Mouse (Mus musculus) liver, embryonic 13.5 days (tissue): ENCODE measurements around the gene Uvrag. TPM values are rescaled to one million over a fixed set of nuclear protein-coding genes. Genes with fewer than 3 reads are reported as not detected.

Experiments
- ATAC-seq: fragments of 200-750 bp; cut with Nextera tagmentation; 2 replicates; pipeline ENCODE4 v1.8.0; 2017; ENCODE audit warnings: low read depth, mild to moderate bottlenecking, moderate number of reproducible peaks, moderate library complexity
- DNase-seq: peaks from one replicate; pipeline ENCODE4 v3.0.0; 2022
- H3K27ac ChIP-seq: fragments of 300-500 bp; sonication (generic); 2 replicates; pipeline ENCODE4 v1.5.1; 2015; ENCODE audit warnings: moderate library complexity, mild to moderate bottlenecking, inconsistent platforms
- H3K27me3 ChIP-seq: fragments of 300-500 bp; sonication (generic); 2 replicates; pipeline ENCODE4 v1.6.1; 2015; ENCODE audit warnings: mild to moderate bottlenecking, inconsistent platforms
- H3K36me3 ChIP-seq: fragments of 300-500 bp; sonication (generic); 2 replicates; pipeline ENCODE4 v1.6.1; 2015; ENCODE audit warnings: mild to moderate bottlenecking, inconsistent platforms
- H3K4me1 ChIP-seq: fragments of 300-500 bp; sonication (generic); replicated peaks from 2 replicates; pipeline ENCODE4 v1.6.1; 2015; ENCODE audit warnings: inconsistent platforms
- H3K4me2 ChIP-seq: fragments of 300-500 bp; sonication (generic); 2 replicates; pipeline ENCODE4 v1.6.1; 2015; ENCODE audit warnings: inconsistent platforms, mild to moderate bottlenecking, moderate library complexity
- H3K4me3 ChIP-seq: fragments of 300-500 bp; sonication (generic); replicated peaks from 2 replicates; pipeline ENCODE4 v1.5.1; 2015; ENCODE audit warnings: mild to moderate bottlenecking, inconsistent platforms
- H3K9ac ChIP-seq: fragments of 300-500 bp; sonication (generic); 2 replicates; pipeline ENCODE4 v1.6.1; 2015; ENCODE audit warnings: mild to moderate bottlenecking, inconsistent platforms
- H3K9me3 ChIP-seq: fragments of 300-500 bp; sonication (generic); replicated peaks from 2 replicates; pipeline ENCODE4 v1.6.1; 2016; ENCODE audit warnings: inconsistent platforms
- WGBS: fragments of 180-500 bp; shearing (Covaris S2); methylation state at CpG from one replicate; pipeline ENCODE4 v1.1.7; 2015; ENCODE audit not compliant: insufficient replicate concordance; 5-methylcytosine and 5-hydroxymethylcytosine counted together
- polyA plus RNA-seq: library from polyadenylated mRNA; unstranded; fragments of >200 nt; fragmentation: Nextera tagmentation; extraction: Ambion mirVana; gene quantifications from 2 replicates; pipeline ENCODE4 v1.2.1, GENCODE M21; 2015

Uvrag gene
- polyA plus RNA-seq, 1 experiment from 2014 or later: 8.9 TPM

GRCm38 (mm10) chr7:99164873-99165410 is 24.0 kb upstream of the Uvrag start:
- Histone ChIP-seq H3K4me2 (no peak overlapping the region), H3K9me3 (no peaks in the 10 kb centered on the region), H3K36me3 (no peaks in the 10 kb centered on the region), H3K9ac (no peak overlapping the region), H3K4me3 (no peak overlapping the region), H3K27me3 (no peaks in the 10 kb centered on the region), H3K27ac (no peak overlapping the region), H3K4me1 (peaks cover 62% of the 10 kb centered on the region)
- ATAC-seq (no peak), DNase-seq (no peak)
- 82% methylated on average over 7 of the region's 7 CpGs for WGBS

DNA sequence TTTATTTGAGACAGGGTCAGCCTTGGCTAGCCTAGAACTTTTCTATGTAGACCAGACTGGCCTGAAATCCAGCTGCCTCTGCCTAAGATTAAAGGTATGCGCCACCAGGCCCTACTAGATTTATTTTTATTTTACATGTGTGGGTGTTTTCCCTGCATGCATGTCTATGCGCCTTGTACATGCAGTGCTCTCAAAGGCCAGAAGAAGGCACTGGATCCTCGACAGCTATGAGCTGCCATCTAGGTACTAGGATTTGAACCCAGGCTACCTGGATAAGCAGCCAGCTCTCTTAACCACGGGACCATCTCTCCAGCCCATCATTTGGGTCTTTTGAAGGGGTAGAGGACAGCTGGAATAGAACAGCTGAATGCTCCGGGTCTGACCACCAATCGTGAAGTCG is 21.5 kb upstream of the Uvrag start:
- Histone ChIP-seq H3K27ac (peak overlapping the region; percentile 19; the same call in 1 of the 2 replicates), H3K36me3 (0 out of 2 replicates have a peak, but pooled peaks cover 5% of the 10 kb centered on the region)
- 67% methylated on average over 7 of the region's 7 CpGs for WGBS

DNA sequence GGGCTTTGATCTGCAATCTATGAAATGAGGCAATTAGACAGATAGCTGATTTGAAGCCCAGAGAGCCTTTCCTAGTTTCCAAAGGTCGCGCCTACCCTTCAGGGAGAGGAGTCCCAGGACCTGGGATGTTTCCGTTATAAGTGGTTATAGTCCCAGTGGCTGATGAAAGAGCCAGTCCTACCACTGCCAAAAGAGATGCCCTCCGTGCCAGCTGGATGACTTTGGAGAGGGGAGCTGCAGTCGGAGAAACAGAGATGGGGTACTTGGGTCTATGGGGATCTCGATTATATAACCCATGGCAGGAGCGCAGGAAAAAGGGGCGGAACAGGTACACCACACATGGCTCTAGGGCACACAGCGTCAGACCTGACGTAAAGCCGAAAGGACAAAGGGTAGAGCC is 21.0 kb upstream of the Uvrag start:
- Histone ChIP-seq H3K4me1 (peaks cover 56% of the 10 kb centered on the region), H3K4me3 (no peak overlapping the region), H3K36me3 (0 out of 2 replicates have a peak, but pooled peaks cover 5% of the 10 kb centered on the region), H3K9me3 (no peaks in the 10 kb centered on the region), H3K27me3 (no peaks in the 10 kb centered on the region), H3K27ac (peak overlapping the region; percentile 19), H3K4me2 (no peak overlapping the region), H3K9ac (no peak overlapping the region; the same call in 1 of the 2 replicates)
- ATAC-seq (no peak), DNase-seq (no peak)
- WGBS: 78% methylated on average over 11 of the region's 11 CpGs

More for the DNA sequence above, 21.5 kb upstream of the Uvrag start:
- H3K9me3 ChIP-seq: no peaks in the 10 kb centered on the region
- H3K4me3 ChIP-seq: no peak overlapping the region
- no peak for DNase-seq
- peaks cover 58% of the 10 kb centered on the region for H3K4me1 ChIP-seq
- H3K27me3 ChIP-seq: no peaks in the 10 kb centered on the region
- no peak overlapping the region for H3K4me2 ChIP-seq
- H3K9ac ChIP-seq: no peak overlapping the region
- ATAC-seq: no peak

DNA sequence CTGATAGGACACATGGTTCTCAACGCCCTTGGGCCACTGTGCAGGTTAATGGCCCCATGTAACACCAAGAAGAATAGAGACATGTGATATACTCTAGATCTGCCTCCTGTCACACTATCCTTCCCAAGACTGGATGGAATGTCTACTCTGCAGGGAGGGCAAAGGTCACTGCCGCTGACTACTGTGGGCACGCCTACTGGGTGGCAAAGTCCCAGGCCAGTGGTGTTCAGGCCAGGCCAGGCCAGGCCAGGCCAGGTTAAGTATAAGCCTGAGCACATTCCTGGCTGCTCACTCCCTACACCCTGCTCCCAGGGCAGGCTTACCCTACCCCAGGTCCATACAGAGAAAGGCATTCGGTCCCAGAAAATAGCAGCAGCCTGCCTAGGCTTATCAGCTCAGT is 20.6 kb upstream of the Uvrag start:
- Histone ChIP-seq H3K4me3 (no peak overlapping the region), H3K9me3 (no peaks in the 10 kb centered on the region), H3K27ac (peak overlapping the region; percentile 19; the same call in 1 of the 2 replicates), H3K4me2 (no peak overlapping the region), H3K27me3 (no peaks in the 10 kb centered on the region), H3K4me1 (peaks cover 58% of the 10 kb centered on the region), H3K9ac (no peak overlapping the region; the same call in 1 of the 2 replicates), H3K36me3 (0 out of 2 replicates have a peak, but pooled peaks cover 5% of the 10 kb centered on the region)
- WGBS: 42% methylated on average over 4 of the region's 4 CpGs
- DNase-seq (no peak), ATAC-seq (peak; percentile 75)

GRCm38 (mm10) chr7:99160995-99161394 is 20.1 kb upstream of the Uvrag start:
- peaks cover 63% of the 10 kb centered on the region for H3K4me1 ChIP-seq
- WGBS: 67% methylated on average over 7 of the region's 7 CpGs
- H3K27me3 ChIP-seq: no peaks in the 10 kb centered on the region
- no peak overlapping the region for H3K27ac ChIP-seq
- no peak overlapping the region for H3K4me3 ChIP-seq
- ATAC-seq: 0 out of 2 replicates have a peak, but pooled peaks have one; percentile 15
- 0 out of 2 replicates have a peak, but pooled peaks cover 5% of the 10 kb centered on the region for H3K36me3 ChIP-seq
- no peaks in the 10 kb centered on the region for H3K9me3 ChIP-seq
- DNase-seq: no peak
- no peak overlapping the region for H3K9ac ChIP-seq
- H3K4me2 ChIP-seq: no peak overlapping the region

DNA sequence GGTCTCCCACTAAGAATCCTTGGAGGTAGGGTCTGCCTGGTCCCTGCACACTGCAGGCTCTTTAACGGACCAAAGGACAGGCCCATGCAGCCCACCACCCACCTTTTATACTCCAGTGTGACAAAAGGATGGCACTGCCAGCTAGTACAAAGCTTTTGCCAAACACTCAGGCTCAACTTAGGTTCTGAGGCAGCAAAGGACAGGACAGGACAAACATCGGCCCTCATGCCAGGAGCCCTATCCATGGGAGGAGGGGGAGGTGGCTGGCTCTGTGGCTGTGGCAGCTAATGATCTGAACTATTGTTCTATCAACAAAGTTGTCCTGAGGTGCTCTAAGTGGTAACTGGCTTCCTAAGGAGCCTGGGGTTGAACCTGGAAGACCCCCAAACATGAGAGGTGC is 18.5 kb upstream of the Uvrag start:
- DNase-seq (no peak), ATAC-seq (no peak)
- Histone ChIP-seq H3K4me1 (peaks cover 69% of the 10 kb centered on the region), H3K9ac (no peak overlapping the region), H3K9me3 (no peaks in the 10 kb centered on the region), H3K36me3 (0 out of 2 replicates have a peak, but pooled peaks cover 5% of the 10 kb centered on the region), H3K27me3 (no peaks in the 10 kb centered on the region), H3K27ac (no peak overlapping the region), H3K4me3 (no peak overlapping the region), H3K4me2 (no peak overlapping the region)
- WGBS: 74% methylated on average over 2 of the region's 2 CpGs

DNA sequence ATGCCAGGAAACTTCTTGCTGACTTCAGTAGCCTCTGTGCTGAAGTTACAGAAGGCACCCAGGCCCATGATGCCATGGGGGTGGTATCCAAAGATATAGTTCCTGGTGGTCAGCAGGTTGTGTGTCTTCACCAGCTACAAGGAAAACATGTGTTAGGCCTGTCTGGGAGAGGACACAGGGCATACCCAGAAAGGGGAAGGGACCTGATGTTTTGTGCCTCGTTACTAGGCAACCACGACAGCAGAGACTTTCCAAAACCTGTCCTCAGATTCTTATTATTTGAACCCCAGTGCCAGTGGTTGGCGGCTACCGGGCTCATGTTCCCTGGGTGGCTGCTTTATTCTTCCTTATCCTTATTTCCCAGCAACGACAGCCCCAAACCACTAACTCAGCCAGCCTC is 18.0 kb upstream of the Uvrag start:
- H3K4me1 ChIP-seq: peaks cover 74% of the 10 kb centered on the region
- ATAC-seq (no peak), DNase-seq (no peak)
- H3K9ac ChIP-seq: no peak overlapping the region
- no peaks in the 10 kb centered on the region for H3K27me3 ChIP-seq
- H3K9me3 ChIP-seq: no peaks in the 10 kb centered on the region
- H3K4me3 ChIP-seq: no peak overlapping the region
- H3K27ac ChIP-seq: no peak overlapping the region
- no peak overlapping the region for H3K4me2 ChIP-seq
- 35% methylated on average over 5 of the region's 5 CpGs for WGBS
- 0 out of 2 replicates have a peak, but pooled peaks cover 5% of the 10 kb centered on the region for H3K36me3 ChIP-seq

- DNase-seq (no peak), ATAC-seq (no peak)
- H3K4me1 ChIP-seq: peaks cover 71% of the 10 kb centered on the region
- H3K36me3 ChIP-seq: 0 out of 2 replicates have a peak, but pooled peaks cover 5% of the 10 kb centered on the region
- no peaks in the 10 kb centered on the region for H3K9me3 ChIP-seq
- no peak overlapping the region for H3K9ac ChIP-seq
- H3K4me3 ChIP-seq: no peak overlapping the region
- H3K27ac ChIP-seq: no peak overlapping the region
- no peak overlapping the region for H3K4me2 ChIP-seq
- H3K27me3 ChIP-seq: no peaks in the 10 kb centered on the region
- 62% methylated on average over 8 of the region's 8 CpGs for WGBS
These were observed 17.1 kb upstream of the Uvrag start for GRCm38 (mm10) chr7:99158011-99158410.

DNA sequence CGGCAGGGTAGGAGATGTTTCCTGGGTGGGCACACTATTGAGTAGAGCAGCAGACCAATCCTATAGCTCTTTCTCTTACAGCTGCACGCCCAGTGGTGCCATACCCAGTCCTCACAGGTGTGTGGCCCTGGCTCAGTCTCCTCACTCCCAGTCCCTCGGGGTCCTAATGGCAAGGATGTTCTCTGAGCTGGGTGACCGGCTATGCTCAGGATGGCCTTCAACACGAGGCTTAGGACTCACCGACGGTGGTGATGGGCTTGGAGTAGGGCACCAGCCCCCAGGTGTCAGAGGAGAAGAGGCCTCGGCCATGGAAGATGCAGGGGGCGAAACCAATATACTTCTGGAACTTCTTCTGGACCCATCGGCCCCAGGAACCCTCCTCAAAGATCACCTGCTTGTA is 15.8 kb upstream of the Uvrag start:
- H3K4me3 ChIP-seq: no peak overlapping the region
- no peak for ATAC-seq
- H3K36me3 ChIP-seq: 0 out of 2 replicates have a peak, but pooled peaks cover 5% of the 10 kb centered on the region
- no peak overlapping the region for H3K27ac ChIP-seq
- no peak for DNase-seq
- 64% methylated on average over 10 of the region's 10 CpGs for WGBS
- no peak overlapping the region for H3K4me2 ChIP-seq
- no peak overlapping the region for H3K9ac ChIP-seq
- peaks cover 61% of the 10 kb centered on the region for H3K4me1 ChIP-seq
- H3K27me3 ChIP-seq: no peaks in the 10 kb centered on the region
- H3K9me3 ChIP-seq: no peaks in the 10 kb centered on the region

DNA sequence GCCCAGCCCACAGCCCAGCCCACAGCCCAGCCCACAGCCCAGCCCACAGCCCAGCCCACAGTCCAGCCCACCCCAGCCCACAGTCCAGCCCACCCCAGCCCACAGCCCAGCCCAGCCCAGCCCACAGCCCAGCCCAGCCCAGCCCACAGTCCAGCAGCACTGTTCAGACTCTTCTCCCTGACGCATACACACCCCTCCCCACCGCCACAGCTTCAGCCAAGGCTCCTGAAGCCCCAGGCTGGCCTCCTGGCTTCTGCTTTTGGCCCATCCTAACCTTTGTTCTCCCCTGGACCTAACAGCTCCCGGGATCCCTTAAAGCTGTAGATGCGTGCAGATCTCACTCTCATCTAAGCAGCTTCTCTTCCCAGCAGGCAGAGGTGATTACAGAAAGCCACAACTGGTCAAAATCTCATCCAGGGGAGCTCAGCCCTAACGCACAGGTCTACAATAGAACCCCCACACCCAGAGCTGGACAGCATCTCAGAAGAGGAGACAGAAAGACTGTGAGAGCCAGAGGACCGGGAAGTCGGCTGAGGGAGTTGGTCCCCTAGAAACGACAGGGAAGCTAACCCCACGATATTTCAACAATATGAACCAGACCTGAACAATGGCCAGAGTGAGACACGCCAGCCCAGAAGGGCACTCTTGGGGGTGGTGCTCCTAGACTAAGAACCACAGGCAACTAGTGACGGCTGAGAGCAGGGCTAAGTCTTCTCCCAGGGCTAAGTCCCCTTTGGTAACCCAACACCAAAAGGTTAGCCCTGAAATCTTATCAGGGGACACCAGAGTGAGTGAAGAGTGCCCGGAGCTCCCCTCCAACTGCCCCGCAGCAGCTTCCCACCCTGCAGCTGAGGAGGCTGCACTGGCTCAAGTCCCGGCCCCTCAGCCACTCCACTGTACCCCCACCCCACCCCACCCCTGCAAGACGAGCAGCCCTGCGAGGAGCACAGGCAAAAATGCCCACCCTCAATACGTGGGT is 14.7 kb upstream of the Uvrag start:
- DNase-seq: peak; percentile 43
- Histone ChIP-seq H3K4me1 (peaks cover 49% of the 10 kb centered on the region), H3K36me3 (0 out of 2 replicates have a peak, but pooled peaks cover 5% of the 10 kb centered on the region), H3K4me3 (no peak overlapping the region), H3K4me2 (peak overlapping the region; percentile 49), H3K27me3 (no peaks in the 10 kb centered on the region), H3K9ac (no peak overlapping the region), H3K9me3 (no peaks in the 10 kb centered on the region), H3K27ac (peak overlapping the region; percentile 53)
- 11% methylated on average over 17 of the region's 17 CpGs for WGBS
- peak; percentile 57 for ATAC-seq

GRCm38 (mm10) chr7:99154648-99155151 is 13.8 kb upstream of the Uvrag start:
- H3K4me2 ChIP-seq: 0 out of 2 replicates have a peak overlapping the region, but pooled peaks have one; percentile 15
- no peak overlapping the region for H3K4me3 ChIP-seq
- no peak overlapping the region for H3K9ac ChIP-seq
- H3K36me3 ChIP-seq: 0 out of 2 replicates have a peak, but pooled peaks cover 5% of the 10 kb centered on the region
- WGBS: 40% methylated on average over 8 of the region's 8 CpGs
- ATAC-seq (peak; percentile 11; the same call in 1 of the 2 replicates), DNase-seq (no peak)
- no peaks in the 10 kb centered on the region for H3K27me3 ChIP-seq
- no peak overlapping the region for H3K27ac ChIP-seq
- peaks cover 48% of the 10 kb centered on the region for H3K4me1 ChIP-seq
- no peaks in the 10 kb centered on the region for H3K9me3 ChIP-seq
